Mouse (Mus musculus) neural tube, embryonic 12.5 days (tissue): ENCODE data around the gene Gabarap. TPM values are rescaled to one million over a fixed set of nuclear protein-coding genes. Genes with fewer than 3 reads are reported as not detected.
"Not testable (repeated sequence)": the region's sequence is repeated elsewhere in the genome, so short reads cannot be mapped to it uniquely, and the experiment has no call there.

Source experiments
- ATAC-seq: fragments of 200-750 bp; cut with Nextera tagmentation; 2 replicates; pipeline ENCODE4 v1.8.0; 2017; ENCODE audit warnings: low read depth, mild to moderate bottlenecking, moderate TSS enrichment, moderate library complexity; ENCODE audit not compliant: low FRiP score
- H3K27ac ChIP-seq: fragments of 300-500 bp; sonication (generic); 2 replicates; pipeline ENCODE4 v1.5.1; 2016
- H3K27me3 ChIP-seq: fragments of 300-500 bp; sonication (generic); replicated peaks from 2 replicates; pipeline ENCODE4 v1.6.1; 2016; ENCODE audit warnings: mild to moderate bottlenecking
- H3K36me3 ChIP-seq: fragments of 300-500 bp; sonication (generic); 2 replicates; pipeline ENCODE4 v1.6.1; 2016; ENCODE audit warnings: mild to moderate bottlenecking
- H3K4me1 ChIP-seq: fragments of 300-500 bp; sonication (generic); 2 replicates; pipeline ENCODE4 v1.6.1; 2016
- H3K4me2 ChIP-seq: fragments of 300-500 bp; sonication (generic); replicated peaks from 2 replicates; pipeline ENCODE4 v1.6.1; 2016; ENCODE audit warnings: mild to moderate bottlenecking
- H3K4me3 ChIP-seq: fragments of 300-500 bp; sonication (generic); 2 replicates; pipeline ENCODE4 v1.5.1; 2016
- H3K9ac ChIP-seq: fragments of 300-500 bp; sonication (generic); 2 replicates; pipeline ENCODE4 v1.6.1; 2016; ENCODE audit warnings: mild to moderate bottlenecking
- H3K9me3 ChIP-seq: fragments of 300-500 bp; sonication (generic); 2 replicates; pipeline ENCODE4 v1.6.1; 2016; ENCODE audit warnings: mild to moderate bottlenecking
- WGBS: fragments of 180-500 bp; shearing (Covaris S2); methylation state at CpG from one replicate; pipeline ENCODE4 v1.1.7; 2016; 5-methylcytosine and 5-hydroxymethylcytosine counted together
- polyA plus RNA-seq: library from polyadenylated mRNA; unstranded; fragments of >200 nt; fragmentation: Nextera tagmentation; extraction: Ambion mirVana; gene quantifications from 2 replicates; pipeline ENCODE4 v1.2.1, GENCODE M21; 2016

The Gabarap gene
- polyA plus RNA-seq, 1 experiment from 2014 or later, result 592 TPM

DNA sequence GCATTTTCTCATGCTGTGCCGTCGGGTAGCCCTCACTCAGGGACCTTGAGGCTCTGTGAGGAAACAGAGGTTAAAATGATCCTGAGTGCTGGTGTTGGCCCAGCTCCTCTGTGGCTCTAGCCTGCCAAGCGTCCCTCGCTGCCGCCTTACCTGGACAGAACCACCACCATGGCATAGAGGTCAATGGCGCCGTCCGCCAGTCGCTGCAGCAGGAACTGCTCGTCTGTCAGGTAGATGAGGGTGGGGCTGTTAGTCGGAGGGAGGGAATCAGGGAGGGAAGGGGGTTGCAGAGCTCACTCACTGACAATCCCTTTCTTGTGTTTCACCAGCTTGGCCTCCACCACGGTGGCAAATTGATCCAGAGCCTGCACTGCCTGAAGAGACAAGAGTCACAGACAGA is 19.6 kb downstream of the Gabarap start:
- Histone ChIP-seq H3K36me3 (peaks cover 83% of the 10 kb centered on the region), H3K27me3 (no peaks in the 10 kb centered on the region), H3K9me3 (no peaks in the 10 kb centered on the region), H3K9ac (no peak overlapping the region), H3K27ac (no peak overlapping the region), H3K4me3 (no peak overlapping the region), H3K4me1 (peaks cover 15% of the 10 kb centered on the region), H3K4me2 (no peak overlapping the region)
- WGBS, result 89% methylated on average over 12 of the region's 12 CpGs
- no peak for ATAC-seq

GRCm38 (mm10) chr11:70010961-70011360 is 20.0 kb downstream of the Gabarap start:
- Histone ChIP-seq H3K36me3 (peaks cover 79% of the 10 kb centered on the region), H3K9me3 (no peaks in the 10 kb centered on the region)
- ATAC-seq, result no peak

GRCm38 (mm10) chr11:70012931-70013330 is 22.0 kb downstream of the Gabarap start:
- Histone ChIP-seq H3K4me3 (no peak overlapping the region), H3K9ac (no peak overlapping the region), H3K27ac (no peak overlapping the region), H3K4me2 (no peak overlapping the region), H3K9me3 (no peaks in the 10 kb centered on the region), H3K4me1 (peaks cover 24% of the 10 kb centered on the region), H3K27me3 (no peaks in the 10 kb centered on the region), H3K36me3 (peaks cover 59% of the 10 kb centered on the region)
- 88% methylated on average over 9 of the region's 9 CpGs for WGBS
- no peak for ATAC-seq

More at GRCm38 (mm10) chr11:70010961-70011360, 20.0 kb downstream of the Gabarap start:
- Histone ChIP-seq H3K9ac (no peak overlapping the region), H3K27ac (no peak overlapping the region), H3K27me3 (no peaks in the 10 kb centered on the region), H3K4me1 (peaks cover 16% of the 10 kb centered on the region), H3K4me3 (no peak overlapping the region), H3K4me2 (no peak overlapping the region)
- 80% methylated on average over 10 of the region's 10 CpGs for WGBS

DNA sequence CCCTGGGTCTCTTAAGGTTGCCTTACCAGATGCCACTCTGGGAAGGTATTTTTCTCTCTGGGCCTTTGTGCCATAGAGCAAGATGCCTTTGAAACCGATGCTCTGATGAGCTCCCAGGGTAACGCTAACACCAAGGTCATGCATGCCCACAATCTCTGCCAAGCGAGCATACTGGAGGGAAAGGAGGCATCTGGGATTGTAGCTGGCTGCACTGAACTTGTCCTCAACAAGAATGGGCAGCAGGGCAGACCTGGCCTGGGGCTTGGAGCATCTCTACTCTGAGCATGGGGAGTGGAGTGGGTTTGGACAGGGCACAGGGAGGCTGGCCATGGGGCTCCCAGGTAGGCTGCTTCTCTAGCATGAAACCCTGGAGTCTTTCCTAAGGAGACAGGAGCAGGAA is 22.5 kb downstream of the Gabarap start:
- H3K27ac ChIP-seq, result no peak overlapping the region
- H3K9ac ChIP-seq, result no peak overlapping the region
- H3K4me2 ChIP-seq, result no peak overlapping the region
- no peaks in the 10 kb centered on the region for H3K27me3 ChIP-seq
- H3K4me3 ChIP-seq, result no peak overlapping the region
- H3K9me3 ChIP-seq, result no peaks in the 10 kb centered on the region
- 86% methylated on average over 3 of the region's 3 CpGs for WGBS
- peaks cover 28% of the 10 kb centered on the region for H3K4me1 ChIP-seq
- peaks cover 54% of the 10 kb centered on the region for H3K36me3 ChIP-seq
- ATAC-seq, result no peak

GRCm38 (mm10) chr11:70014051-70014450 is 23.1 kb downstream of the Gabarap start:
- peak overlapping the region; percentile 12; the same call in 1 of the 2 replicates for H3K4me2 ChIP-seq
- H3K27me3 ChIP-seq, result no peaks in the 10 kb centered on the region
- no peak for ATAC-seq
- no peak overlapping the region for H3K27ac ChIP-seq
- H3K9ac ChIP-seq, result 0 out of 2 replicates have a peak overlapping the region, but pooled peaks have one; percentile 74
- H3K36me3 ChIP-seq, result peaks cover 48% of the 10 kb centered on the region
- 56% methylated on average over 5 of the region's 5 CpGs for WGBS
- H3K4me3 ChIP-seq, result no peak overlapping the region
- H3K9me3 ChIP-seq, result no peaks in the 10 kb centered on the region
- peaks cover 34% of the 10 kb centered on the region for H3K4me1 ChIP-seq

GRCm38 (mm10) chr11:70014880-70015558 is 24.1 kb downstream of the Gabarap start, which contains the start of gene Acadvl:
Acadvl (minus strand) TSS chr11:70015411.
- peak; percentile 62 for ATAC-seq
- H3K27me3 ChIP-seq, result no peaks in the 10 kb centered on the region
- peaks cover 44% of the 10 kb centered on the region for H3K4me1 ChIP-seq
- H3K9me3 ChIP-seq, result no peaks in the 10 kb centered on the region
- H3K4me2 ChIP-seq, result peak within 1 kb of the TSS; percentile 87
- WGBS, result under 1% methylated on average over 35 of the region's 35 CpGs
- H3K36me3 ChIP-seq, result peaks cover 38% of the 10 kb centered on the region
- peak within 1 kb of the TSS; percentile 55 for H3K4me3 ChIP-seq
- peak within 1 kb of the TSS; percentile 74 for H3K9ac ChIP-seq
- no peak within 1 kb of the TSS for H3K27ac ChIP-seq

DNA sequence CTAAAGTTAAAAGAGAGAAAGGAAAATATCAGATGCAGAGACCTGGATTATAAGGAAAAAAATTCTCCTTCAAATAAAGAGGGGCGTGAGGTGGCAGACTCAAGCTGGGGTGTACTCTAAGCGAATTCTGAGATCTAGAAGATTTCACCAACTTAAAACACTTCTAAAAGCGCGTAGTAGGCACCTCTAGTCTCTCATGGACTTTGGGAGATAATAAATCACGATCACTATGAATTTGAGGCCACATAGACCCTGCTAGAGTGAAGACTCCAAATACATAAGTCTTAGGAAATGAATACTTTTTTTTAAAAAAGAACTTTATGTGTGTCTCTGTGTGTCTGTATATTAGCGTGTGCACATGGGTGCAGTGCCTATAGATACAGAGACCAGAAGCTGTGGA is 24.7 kb downstream of the Gabarap start:
- Histone ChIP-seq H3K4me3 (no peak overlapping the region), H3K9ac (no peak overlapping the region), H3K27ac (no peak overlapping the region), H3K9me3 (no peaks in the 10 kb centered on the region), H3K4me1 (peaks cover 50% of the 10 kb centered on the region), H3K27me3 (no peaks in the 10 kb centered on the region), H3K4me2 (peak overlapping the region; percentile 87), H3K36me3 (peaks cover 31% of the 10 kb centered on the region)
- 65% methylated on average over 6 of the region's 6 CpGs for WGBS
- ATAC-seq, result no peak

GRCm38 (mm10) chr11:70016177-70016576 is 25.2 kb downstream of the Gabarap start:
- WGBS, result 83% methylated on average over 2 of the region's 2 CpGs
- H3K4me3 ChIP-seq, H3K27ac ChIP-seq, ATAC-seq, H3K27me3 ChIP-seq, H3K4me2 ChIP-seq, H3K9ac ChIP-seq, H3K9me3 ChIP-seq: not testable (repeated sequence)
- Histone ChIP-seq H3K4me1 (peaks cover 51% of the 10 kb centered on the region), H3K36me3 (peaks cover 26% of the 10 kb centered on the region)

DNA sequence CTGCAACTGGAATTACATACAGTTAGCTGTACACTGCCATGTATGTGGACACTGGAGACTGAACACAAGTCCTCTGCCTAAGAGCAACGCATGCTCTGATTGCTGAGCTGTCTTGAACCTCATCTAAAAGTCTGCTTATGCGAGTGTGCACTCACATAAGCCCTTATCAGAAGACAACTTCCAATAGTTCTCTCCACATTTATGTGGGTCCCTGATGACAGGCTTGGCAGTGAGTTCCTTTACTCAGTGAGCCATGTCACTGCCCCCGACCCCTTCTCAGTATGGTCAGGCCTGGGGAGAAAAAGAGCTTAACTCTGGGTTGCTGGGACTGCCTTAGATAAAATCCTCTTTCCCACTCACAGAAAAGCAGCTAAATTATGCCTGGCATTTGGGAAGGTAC is 25.7 kb downstream of the Gabarap start, which contains the start of gene Dlg4:
Dlg4 (plus strand) TSS at position 274 of the 400 bp plus-strand sequence.
- no peaks in the 10 kb centered on the region for H3K9me3 ChIP-seq
- ATAC-seq, result no peak

GRCm38 (mm10) chr11:70017199-70017767 is 26.3 kb downstream of the Gabarap start:
- Histone ChIP-seq H3K9me3 (no peaks in the 10 kb centered on the region), H3K9ac (peak overlapping the region; percentile 88), H3K4me2 (peak overlapping the region; percentile 95), H3K4me1 (peaks cover 55% of the 10 kb centered on the region), H3K27ac (no peak overlapping the region), H3K36me3 (peaks cover 15% of the 10 kb centered on the region), H3K27me3 (no peaks in the 10 kb centered on the region), H3K4me3 (peak overlapping the region; percentile 65; the same call in 1 of the 2 replicates)
- no peak for ATAC-seq
- 60% methylated on average over 7 of the region's 7 CpGs for WGBS

More for the DNA sequence above, 25.7 kb downstream of the Gabarap start, which contains the start of gene Dlg4:
- Histone ChIP-seq H3K4me1 (peaks cover 51% of the 10 kb centered on the region), H3K36me3 (peaks cover 22% of the 10 kb centered on the region), H3K9ac (peak within 1 kb of the TSS; percentile 88), H3K4me2 (peak within 1 kb of the TSS; percentile 95), H3K4me3 (peak within 1 kb of the TSS; percentile 65), H3K27me3 (no peaks in the 10 kb centered on the region), H3K27ac (no peak within 1 kb of the TSS)
- WGBS, result 80% methylated on average over 3 of the region's 3 CpGs

DNA sequence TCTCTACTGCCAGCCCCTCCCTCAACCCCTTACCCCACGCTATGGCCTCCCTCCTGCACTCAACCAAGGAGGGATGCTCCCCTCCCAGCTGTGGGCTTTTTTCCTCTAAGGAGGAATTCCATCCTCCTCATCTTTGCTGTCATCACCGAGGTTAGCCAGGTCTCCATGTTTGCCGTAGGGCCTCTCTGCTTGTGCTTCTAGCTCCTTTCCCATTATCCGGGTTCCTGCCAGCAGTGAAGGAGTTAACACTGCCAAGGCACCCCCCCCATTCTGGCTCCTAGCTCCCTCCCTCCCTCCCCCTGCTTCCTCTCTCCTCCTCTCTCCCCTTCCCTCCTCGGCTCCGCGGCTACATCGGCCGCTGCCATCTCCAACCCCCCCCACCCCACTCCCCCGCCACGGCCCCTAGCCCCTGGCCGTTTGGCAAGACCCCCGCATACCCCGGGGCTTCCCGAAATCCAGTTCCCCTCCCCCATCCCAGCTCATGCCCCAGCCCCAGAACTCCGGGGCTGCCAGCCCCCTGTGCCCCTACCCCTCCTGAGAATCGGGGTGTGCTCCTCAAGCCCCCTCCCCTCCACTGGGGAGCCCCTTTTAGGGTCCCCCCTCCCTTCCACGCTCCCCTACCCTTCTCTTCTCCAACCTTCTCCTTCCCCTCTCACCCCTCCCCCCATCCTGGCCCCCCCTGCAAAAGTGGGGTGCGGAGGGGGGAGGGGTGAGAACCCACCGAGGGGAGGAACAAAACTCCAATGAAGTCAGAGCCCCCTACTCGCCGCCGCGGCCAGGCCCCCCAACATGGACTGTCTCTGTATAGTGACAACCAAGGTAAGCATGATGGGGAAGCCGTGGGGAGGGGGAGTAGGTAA is 27.4 kb downstream of the Gabarap start:
- peaks cover 5% of the 10 kb centered on the region; the same call in 1 of the 2 replicates for H3K36me3 ChIP-seq
- H3K4me3 ChIP-seq, result peak overlapping the region; percentile 65
- no peaks in the 10 kb centered on the region for H3K9me3 ChIP-seq
- peak overlapping the region; percentile 81 for H3K27ac ChIP-seq
- peaks cover 61% of the 10 kb centered on the region for H3K4me1 ChIP-seq
- WGBS, result 2% methylated on average over 23 of the region's 25 CpGs
- H3K27me3 ChIP-seq, result no peaks in the 10 kb centered on the region
- peak overlapping the region; percentile 88 for H3K9ac ChIP-seq
- no peak for ATAC-seq
- H3K4me2 ChIP-seq, result peak overlapping the region; percentile 95
